Mouse (Mus musculus) kidney, embryonic 16.5 days (tissue): Measurements from ENCODE around the gene Nt5c1a. TPM values are rescaled to one million over a fixed set of nuclear protein-coding genes. Genes with fewer than 3 reads are reported as not detected.

Experiments
- ATAC-seq: fragments of 200-750 bp; cut with Nextera tagmentation; 2 replicates; pipeline ENCODE4 v1.8.0; 2017; ENCODE audit warnings: moderate TSS enrichment; ENCODE audit not compliant: low FRiP score, low TSS enrichment
- H3K27ac ChIP-seq: fragments of 300-500 bp; sonication (generic); 2 replicates; pipeline ENCODE4 v1.5.1; 2014; ENCODE audit warnings: low read length
- H3K27me3 ChIP-seq: fragments of 300-500 bp; sonication (generic); 2 replicates; pipeline ENCODE4 v1.6.1; 2014; ENCODE audit warnings: low read length, control low read depth, mixed read lengths; ENCODE audit not compliant: insufficient read depth
- H3K36me3 ChIP-seq: fragments of 300-500 bp; sonication (generic); 2 replicates; pipeline ENCODE4 v1.6.1; 2014; ENCODE audit warnings: low read length, control low read depth, mixed read lengths; ENCODE audit not compliant: insufficient read depth
- H3K4me1 ChIP-seq: fragments of 300-500 bp; sonication (generic); 2 replicates; pipeline ENCODE4 v1.6.1; 2014; ENCODE audit warnings: low read length, control low read depth, mixed read lengths; ENCODE audit not compliant: insufficient read depth
- H3K4me2 ChIP-seq: fragments of 300-500 bp; sonication (generic); replicated peaks from 2 replicates; pipeline ENCODE4 v1.6.1; 2014; ENCODE audit warnings: low read depth, low read length
- H3K4me3 ChIP-seq: fragments of 300-500 bp; sonication (generic); 2 replicates; pipeline ENCODE4 v1.5.1; 2014; ENCODE audit warnings: mild to moderate bottlenecking, low read length
- H3K9ac ChIP-seq: fragments of 300-500 bp; sonication (generic); replicated peaks from 2 replicates; pipeline ENCODE4 v1.6.1; 2014; ENCODE audit warnings: low read length
- H3K9me3 ChIP-seq: fragments of 300-500 bp; sonication (generic); 2 replicates; pipeline ENCODE4 v1.6.1; 2016; ENCODE audit warnings: low read length, control low read depth
- WGBS: fragments of 180-500 bp; shearing (Covaris S2); extraction: QIAGEN DNeasy Blood & Tissue Kit; methylation state at CpG from one replicate; pipeline ENCODE4 v1.1.7; 2014; 5-methylcytosine and 5-hydroxymethylcytosine counted together
- polyA plus RNA-seq: library from polyadenylated mRNA; unstranded; fragments of >200 nt; fragmentation: Nextera tagmentation; extraction: Ambion mirVana; gene quantifications from 2 replicates; pipeline ENCODE4 v1.2.1, GENCODE M21; 2015

Nt5c1a gene
- polyA plus RNA-seq, 1 experiment from 2014 or later, result 0.25 TPM

DNA sequence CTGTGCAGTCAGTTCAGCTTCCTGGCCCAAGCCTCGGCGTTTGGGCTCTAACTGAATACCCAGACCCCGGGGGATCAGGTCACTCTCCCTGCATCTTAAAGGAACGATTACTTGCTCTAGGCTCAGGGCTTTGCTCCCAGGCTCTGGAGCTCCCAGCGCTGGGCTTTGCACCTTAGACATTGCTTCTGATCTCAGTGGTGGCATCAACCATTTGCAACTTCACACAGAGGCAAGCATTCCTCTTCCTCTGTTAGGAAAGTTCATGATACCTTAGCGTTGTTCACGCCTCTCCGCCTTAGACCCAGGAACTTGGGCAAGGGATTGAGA is 753 bp downstream of the Nt5c1a start:
- H3K27ac ChIP-seq, result no peak overlapping the region
- no peak for ATAC-seq
- peak overlapping the region; percentile 87 for H3K4me2 ChIP-seq
- peaks cover 28% of the 10 kb centered on the region for H3K27me3 ChIP-seq
- H3K4me1 ChIP-seq, result peaks cover 14% of the 10 kb centered on the region
- peak overlapping the region; percentile 49 for H3K4me3 ChIP-seq
- no peak overlapping the region for H3K9ac ChIP-seq
- 16% methylated on average over 8 of the region's 8 CpGs for WGBS
- H3K9me3 ChIP-seq, result no peaks in the 10 kb centered on the region
- no peaks in the 10 kb centered on the region for H3K36me3 ChIP-seq

- H3K27me3 ChIP-seq, result peaks cover 7% of the 10 kb centered on the region
- H3K4me3 ChIP-seq, result no peak overlapping the region
- no peaks in the 10 kb centered on the region for H3K36me3 ChIP-seq
- WGBS, result 78% methylated on average over 5 of the region's 5 CpGs
- no peaks in the 10 kb centered on the region for H3K9me3 ChIP-seq
- no peak overlapping the region for H3K27ac ChIP-seq
- ATAC-seq, result no peak
- H3K9ac ChIP-seq, result no peak overlapping the region
- H3K4me1 ChIP-seq, result 0 out of 2 replicates have a peak, but pooled peaks cover 10% of the 10 kb centered on the region
- H3K4me2 ChIP-seq, result no peak overlapping the region
Observed at GRCm38 (mm10) chr4:123207337-123207736, 6.0 kb downstream of the Nt5c1a start.

- Histone ChIP-seq H3K4me3 (no peak overlapping the region), H3K27ac (no peak overlapping the region), H3K9me3 (no peaks in the 10 kb centered on the region), H3K4me2 (no peak overlapping the region), H3K9ac (no peak overlapping the region), H3K36me3 (no peaks in the 10 kb centered on the region), H3K27me3 (no peaks in the 10 kb centered on the region), H3K4me1 (0 out of 2 replicates have a peak, but pooled peaks cover 10% of the 10 kb centered on the region)
- WGBS, result 56% methylated on average over 8 of the region's 8 CpGs
- no peak for ATAC-seq
Observed at GRCm38 (mm10) chr4:123210996-123211395, 9.7 kb downstream of the Nt5c1a start.

DNA sequence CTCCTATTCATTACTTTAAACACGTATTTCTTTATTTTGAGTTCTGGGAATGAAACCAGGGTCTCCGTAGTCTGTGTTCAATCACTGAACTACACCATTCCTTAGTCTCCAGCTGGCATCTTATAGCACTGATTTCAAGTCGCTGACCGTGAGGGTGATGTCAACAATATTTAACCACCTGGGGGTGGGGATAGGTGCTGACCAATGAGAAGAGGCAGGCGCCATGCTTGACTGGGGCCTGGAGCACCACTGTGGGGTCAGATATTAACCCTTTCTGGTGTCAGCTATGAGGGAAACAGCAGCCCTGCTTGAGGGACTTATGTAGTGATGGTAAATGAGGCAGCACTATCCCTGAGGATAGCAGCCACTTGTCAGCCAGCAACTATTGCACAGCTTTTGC is 10.1 kb downstream of the Nt5c1a start:
- Histone ChIP-seq H3K9ac (no peak overlapping the region), H3K4me3 (no peak overlapping the region), H3K4me2 (no peak overlapping the region), H3K27me3 (no peaks in the 10 kb centered on the region), H3K36me3 (no peaks in the 10 kb centered on the region), H3K27ac (no peak overlapping the region), H3K9me3 (no peaks in the 10 kb centered on the region), H3K4me1 (0 out of 2 replicates have a peak, but pooled peaks cover 10% of the 10 kb centered on the region)
- 38% methylated on average over 5 of the region's 5 CpGs for WGBS
- ATAC-seq, result peak; percentile 50; the same call in 1 of the 2 replicates

- Histone ChIP-seq H3K4me2 (no peak overlapping the region), H3K4me3 (no peak overlapping the region), H3K27me3 (no peaks in the 10 kb centered on the region), H3K9ac (no peak overlapping the region), H3K27ac (no peak overlapping the region), H3K36me3 (no peaks in the 10 kb centered on the region), H3K4me1 (0 out of 2 replicates have a peak, but pooled peaks cover 10% of the 10 kb centered on the region), H3K9me3 (no peaks in the 10 kb centered on the region)
- no peak for ATAC-seq
- 58% methylated on average over 2 of the region's 2 CpGs for WGBS
Observed at GRCm38 (mm10) chr4:123212330-123212729, 11.0 kb downstream of the Nt5c1a start.

DNA sequence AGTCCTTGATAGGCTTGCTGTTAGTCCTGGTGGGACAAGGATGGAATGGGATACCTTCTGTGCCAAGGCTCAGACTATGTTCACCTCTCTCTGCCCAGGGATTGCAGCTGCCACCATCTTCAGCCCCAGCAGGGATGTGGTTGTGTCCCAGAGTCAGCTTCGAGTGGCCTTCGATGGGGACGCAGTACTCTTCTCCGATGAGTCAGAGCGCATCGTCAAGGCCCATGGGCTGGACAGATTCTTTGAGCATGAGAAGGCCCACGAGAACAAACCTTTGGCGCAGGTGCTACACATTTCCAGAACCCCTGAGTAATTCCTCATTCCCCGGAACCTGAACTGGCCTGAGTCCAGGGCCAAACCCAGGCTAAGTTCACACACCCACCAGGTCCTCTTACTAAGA is 12.7 kb downstream of the Nt5c1a start:
- no peak for ATAC-seq
- no peaks in the 10 kb centered on the region for H3K27me3 ChIP-seq
- H3K4me1 ChIP-seq, result 0 out of 2 replicates have a peak, but pooled peaks cover 10% of the 10 kb centered on the region
- 93% methylated on average over 9 of the region's 9 CpGs for WGBS
- no peaks in the 10 kb centered on the region for H3K36me3 ChIP-seq
- H3K27ac ChIP-seq, result no peak overlapping the region
- no peak overlapping the region for H3K4me2 ChIP-seq
- H3K9me3 ChIP-seq, result no peaks in the 10 kb centered on the region
- no peak overlapping the region for H3K9ac ChIP-seq
- H3K4me3 ChIP-seq, result no peak overlapping the region

DNA sequence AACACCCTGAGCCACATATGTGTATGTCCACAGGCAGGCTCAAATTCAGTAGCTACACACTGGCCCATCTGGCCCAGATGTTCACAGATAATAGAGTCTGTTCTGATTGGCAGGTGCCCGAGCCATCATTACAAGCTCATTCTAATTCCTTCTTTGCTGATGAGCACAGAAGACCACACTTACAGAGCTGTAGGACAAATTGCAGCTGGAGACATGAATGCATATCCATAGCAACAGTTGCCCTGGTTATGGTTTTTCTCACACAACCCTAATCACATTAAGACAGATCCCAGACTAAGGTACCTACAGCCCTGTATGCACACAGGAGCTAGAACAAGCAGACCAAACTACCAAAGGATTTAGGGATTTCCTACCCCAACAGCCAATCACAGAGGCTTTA is 14.1 kb downstream of the Nt5c1a start:
- 86% methylated on average over 1 of the region's 1 CpGs for WGBS
- Histone ChIP-seq H3K9me3 (no peaks in the 10 kb centered on the region), H3K4me3 (no peak overlapping the region), H3K36me3 (no peaks in the 10 kb centered on the region), H3K27me3 (no peaks in the 10 kb centered on the region), H3K4me1 (0 out of 2 replicates have a peak, but pooled peaks cover 10% of the 10 kb centered on the region), H3K9ac (no peak overlapping the region), H3K4me2 (no peak overlapping the region), H3K27ac (no peak overlapping the region)
- ATAC-seq, result no peak

GRCm38 (mm10) chr4:123216782-123217181 is 15.5 kb downstream of the Nt5c1a start:
- no peak overlapping the region for H3K9ac ChIP-seq
- 0 out of 2 replicates have a peak, but pooled peaks cover 1% of the 10 kb centered on the region for H3K4me1 ChIP-seq
- H3K4me3 ChIP-seq, result no peak overlapping the region
- no peaks in the 10 kb centered on the region for H3K27me3 ChIP-seq
- H3K4me2 ChIP-seq, result no peak overlapping the region
- no peak overlapping the region for H3K27ac ChIP-seq
- WGBS, result 10% methylated on average over 1 of the region's 1 CpGs
- no peak for ATAC-seq
- H3K36me3 ChIP-seq, result no peaks in the 10 kb centered on the region
- no peaks in the 10 kb centered on the region for H3K9me3 ChIP-seq

DNA sequence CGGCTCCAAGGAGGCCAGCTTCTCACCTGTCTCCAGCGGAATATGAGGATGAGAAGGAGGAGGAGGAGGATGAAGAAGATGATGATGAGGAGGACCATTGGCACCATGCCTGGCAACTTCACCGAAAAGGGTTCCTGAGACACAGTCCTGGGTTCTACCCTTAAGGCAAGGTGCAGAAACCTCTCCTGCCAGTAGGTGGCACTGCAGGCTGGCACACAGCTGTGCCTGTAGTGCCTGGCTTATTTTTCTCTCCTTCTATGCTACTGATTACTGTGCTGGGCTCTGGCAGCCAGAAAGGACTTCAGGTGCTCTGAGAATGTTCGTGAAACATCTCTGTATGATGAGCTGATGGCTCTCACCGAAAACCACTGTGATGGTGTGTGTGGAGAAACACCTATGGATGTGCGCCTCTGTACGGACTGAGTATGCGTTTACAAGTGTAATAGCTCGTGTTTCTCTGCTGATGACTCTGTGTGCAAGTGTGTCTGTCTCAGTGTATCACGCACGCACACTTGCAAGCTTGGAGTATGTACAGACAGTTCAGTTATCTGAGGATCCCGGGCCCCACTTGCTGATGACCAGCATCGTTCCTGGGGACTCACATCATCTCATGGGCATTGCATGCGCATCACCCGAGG is 18.5 kb downstream of the Nt5c1a start:
- no peaks in the 10 kb centered on the region for H3K9me3 ChIP-seq
- no peaks in the 10 kb centered on the region for H3K4me1 ChIP-seq
- H3K9ac ChIP-seq, result no peak overlapping the region
- H3K27ac ChIP-seq, result no peak overlapping the region
- ATAC-seq, result peak; percentile 91
- no peaks in the 10 kb centered on the region for H3K36me3 ChIP-seq
- WGBS, result 63% methylated on average over 15 of the region's 15 CpGs
- H3K27me3 ChIP-seq, result no peaks in the 10 kb centered on the region
- H3K4me2 ChIP-seq, result no peak overlapping the region
- H3K4me3 ChIP-seq, result no peak overlapping the region

GRCm38 (mm10) chr4:123220637-123221036 is 19.3 kb downstream of the Nt5c1a start:
- no peak overlapping the region for H3K4me2 ChIP-seq
- no peaks in the 10 kb centered on the region for H3K36me3 ChIP-seq
- H3K4me1 ChIP-seq, result peaks cover 2% of the 10 kb centered on the region
- H3K27ac ChIP-seq, result no peak overlapping the region
- no peak overlapping the region for H3K9ac ChIP-seq
- 74% methylated on average over 4 of the region's 4 CpGs for WGBS
- ATAC-seq, result no peak
- no peaks in the 10 kb centered on the region for H3K9me3 ChIP-seq
- no peak overlapping the region for H3K4me3 ChIP-seq
- H3K27me3 ChIP-seq, result no peaks in the 10 kb centered on the region
